Mouse (Mus musculus) myocyte (in vitro differentiated cells): ENCODE measurements around the gene Srek1ip1. TPM values are rescaled to one million over a fixed set of nuclear protein-coding genes. Genes with fewer than 3 reads are reported as not detected.

Experiments used
- H3K27me3 ChIP-seq: one replicate; pipeline ENCODE4 v1.6.1; 2011; ENCODE audit not compliant: control insufficient read depth, insufficient read depth, insufficient read length
- H3K36me3 ChIP-seq: one replicate; pipeline ENCODE4 v1.6.1; 2011; ENCODE audit not compliant: control insufficient read depth, insufficient read depth
- H3K4me2 ChIP-seq: one replicate; pipeline ENCODE4 v1.6.1; 2011; ENCODE audit warnings: low read depth, control low read depth
- H3K4me3 ChIP-seq: one replicate; pipeline ENCODE4 v1.5.1; 2011; ENCODE audit warnings: mild to moderate bottlenecking, control low read depth, moderate library complexity
- H3K79me2 ChIP-seq: one replicate; pipeline ENCODE4 v1.6.1; 2011; ENCODE audit not compliant: control insufficient read depth, insufficient read depth
- H3ac ChIP-seq: one replicate; pipeline ENCODE4 v1.6.1; 2011; ENCODE audit not compliant: control insufficient read depth, insufficient read length
- CEBPB ChIP-seq: IDR thresholded peaks from 2 replicates; pipeline ENCODE4 v1.6.1; 2011; ENCODE audit warnings: mild to moderate bottlenecking, moderate library complexity; ENCODE audit not compliant: poor library complexity, insufficient read depth, severe bottlenecking
- E2F4 ChIP-seq: IDR thresholded peaks from one replicate; pipeline ENCODE4 v1.6.1; 2011; ENCODE audit warnings: mild to moderate bottlenecking, control low read depth, moderate library complexity; ENCODE audit not compliant: insufficient read depth
- MAX ChIP-seq: IDR thresholded peaks from one replicate; pipeline ENCODE4 v1.6.1; 2011; ENCODE audit warnings: low read depth, mild to moderate bottlenecking, control low read depth
- MYOD1 ChIP-seq, 3 experiments: IDR thresholded peaks; one replicate each; pipeline ENCODE4 v1.6.1; 2011; ENCODE audit warnings: control low read depth in 2 of 3, low read depth in 2 of 3, mild to moderate bottlenecking in 2 of 3, moderate library complexity in 1 of 3; ENCODE audit not compliant: insufficient read length in 2 of 3, control insufficient read depth in 1 of 3
- MYOG ChIP-seq, 3 experiments: IDR thresholded peaks; one replicate each; pipeline ENCODE4 v1.6.1; 2011; ENCODE audit warnings: control low read depth in 2 of 3, low read depth in 2 of 3, mild to moderate bottlenecking in 2 of 3; ENCODE audit not compliant: insufficient read length in 2 of 3, control insufficient read depth in 1 of 3, insufficient read depth in 1 of 3
- POLR2A ChIP-seq: IDR thresholded peaks from one replicate; pipeline ENCODE4 v1.6.1; 2011; ENCODE audit warnings: low read depth, mild to moderate bottlenecking, control low read depth, moderate library complexity; ENCODE audit not compliant: insufficient read length
- POLR2AphosphoS2 ChIP-seq: IDR thresholded peaks from one replicate; pipeline ENCODE4 v1.6.1; 2011; ENCODE audit warnings: low read depth, control low read depth; ENCODE audit not compliant: insufficient read length
- REST ChIP-seq: IDR thresholded peaks from one replicate; pipeline ENCODE4 v1.6.1; 2011; ENCODE audit warnings: mild to moderate bottlenecking, control low read depth, moderate library complexity; ENCODE audit not compliant: insufficient read depth, insufficient read length
- SRF ChIP-seq: IDR thresholded peaks from one replicate; pipeline ENCODE4 v1.6.1; 2011; ENCODE audit warnings: low read depth; ENCODE audit not compliant: control insufficient read depth, insufficient read length
- TCF12 ChIP-seq: IDR thresholded peaks from one replicate; pipeline ENCODE4 v1.6.1; 2011; ENCODE audit warnings: mild to moderate bottlenecking, control low read depth; ENCODE audit not compliant: poor library complexity, insufficient read depth, severe bottlenecking
- TCF3 ChIP-seq: IDR thresholded peaks from one replicate; pipeline ENCODE4 v1.6.1; 2011; ENCODE audit warnings: low read depth, control low read depth; ENCODE audit not compliant: insufficient read length
- USF1 ChIP-seq: IDR thresholded peaks from one replicate; pipeline ENCODE4 v1.6.1; 2011; ENCODE audit warnings: low read depth, mild to moderate bottlenecking, control low read depth, moderate library complexity
- polyA plus RNA-seq: library from polyadenylated mRNA; unstranded; fragments of >200 nt; fragmentation: generic; extraction: Trizol; gene quantifications from one replicate; pipeline ENCODE4 v1.2.1, GENCODE M21; 2012; ENCODE audit warnings: missing spikeins

The Srek1ip1 gene
- 7.2 TPM for polyA plus RNA-seq

GRCm38 (mm10) chr13:104792184-104792583 is at the start of gene Srek1ip1:
Srek1ip1 (plus strand) TSS chr13:104792484.
- no peaks in the 10 kb centered on the region for H3K27me3 ChIP-seq
- no peaks in the 10 kb centered on the region for H3K79me2 ChIP-seq
- H3ac ChIP-seq, result no peak within 1 kb of the TSS
- peaks cover 17% of the 10 kb centered on the region for H3K36me3 ChIP-seq
- no peak within 1 kb of the TSS for H3K4me2 ChIP-seq
- no peak for TF ChIP-seq CEBPB
- no peak for TF ChIP-seq USF1
- TF ChIP-seq MAX, result no peak
- TF ChIP-seq MYOD1 (IDR thresholded peaks at IDR 0.05; ENCODE audit: control insufficient read depth in 1 of 3, insufficient read length in 2 of 3, low read depth in 2 of 3), result no peak
- no peak within 1 kb of the TSS for H3K4me3 ChIP-seq

GRCm38 (mm10) chr13:104742866-104743265 is 49.4 kb upstream of the Srek1ip1 start:
- Histone ChIP-seq H3K27me3 (no peaks in the 10 kb centered on the region), H3K4me3 (no peak overlapping the region), H3ac (no peak overlapping the region), H3K36me3 (no peaks in the 10 kb centered on the region), H3K79me2 (no peaks in the 10 kb centered on the region), H3K4me2 (no peak overlapping the region)
- TF ChIP-seq POLR2AphosphoS2, result no peak
- TF ChIP-seq POLR2A, result no peak
- TF ChIP-seq MYOG (IDR thresholded peaks at IDR 0.05; ENCODE audit: control insufficient read depth in 1 of 3, insufficient read depth in 1 of 3, insufficient read length in 2 of 3, low read depth in 2 of 3), result no peak
- no peak for TF ChIP-seq TCF3
- TF ChIP-seq SRF, result no peak

DNA sequence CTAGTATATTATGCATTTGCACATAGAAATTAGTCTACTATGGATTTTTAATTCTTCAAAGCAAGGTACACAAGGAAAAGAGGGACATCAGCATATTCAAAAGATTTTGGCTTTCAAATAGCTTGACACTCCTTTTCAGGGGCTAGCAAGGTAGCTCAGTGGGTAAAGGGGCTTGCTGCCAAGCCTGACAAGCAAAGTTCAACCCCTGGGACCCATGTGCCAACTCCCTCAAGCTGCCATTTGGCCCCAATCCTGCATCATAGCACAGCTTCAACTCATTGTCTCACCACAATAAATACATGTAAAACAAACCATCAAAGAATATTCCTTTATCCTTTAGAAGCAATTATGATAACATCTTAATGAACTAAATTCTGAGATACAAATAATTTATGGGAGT is 45.3 kb upstream of the Srek1ip1 start:
- no peak overlapping the region for H3K4me3 ChIP-seq
- TF ChIP-seq TCF3, result no peak
- TF ChIP-seq REST, result no peak
- no peak for TF ChIP-seq TCF12
- no peaks in the 10 kb centered on the region for H3K36me3 ChIP-seq
- no peak overlapping the region for H3ac ChIP-seq
- no peaks in the 10 kb centered on the region for H3K79me2 ChIP-seq
- H3K4me2 ChIP-seq, result no peak overlapping the region
- no peaks in the 10 kb centered on the region for H3K27me3 ChIP-seq

DNA sequence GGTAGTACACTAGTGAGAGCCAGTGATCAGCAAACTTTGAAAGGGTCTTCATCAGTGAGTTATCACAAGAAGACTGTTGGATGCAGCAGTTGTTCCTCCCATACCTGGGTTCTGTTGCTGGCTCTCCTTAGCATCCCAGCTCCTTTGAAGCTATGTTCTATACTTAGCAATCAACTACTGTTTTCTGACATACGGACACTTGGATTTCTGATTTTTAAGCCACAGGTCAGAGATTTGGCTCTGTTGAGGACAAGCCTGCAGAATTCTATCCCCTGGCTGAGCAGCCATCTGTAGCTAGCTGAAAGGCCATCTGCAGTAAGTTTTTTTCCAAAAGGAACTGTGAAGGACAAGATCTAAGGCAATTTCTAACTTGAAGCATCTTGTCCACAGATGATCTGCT is 32.9 kb upstream of the Srek1ip1 start:
- TF ChIP-seq MYOD1 (IDR thresholded peaks at IDR 0.05; ENCODE audit: control insufficient read depth in 1 of 3, insufficient read length in 2 of 3, low read depth in 2 of 3) (no peak), CEBPB (no peak), REST (no peak), MAX (no peak), E2F4 (no peak)
- no peaks in the 10 kb centered on the region for H3K27me3 ChIP-seq
- H3ac ChIP-seq, result no peak overlapping the region
- H3K79me2 ChIP-seq, result no peaks in the 10 kb centered on the region
- H3K4me2 ChIP-seq, result no peak overlapping the region
- H3K36me3 ChIP-seq, result no peaks in the 10 kb centered on the region
- no peak overlapping the region for H3K4me3 ChIP-seq

- TF ChIP-seq TCF12 (no peak), SRF (no peak), MYOD1 (IDR thresholded peaks at IDR 0.05; ENCODE audit: control insufficient read depth in 1 of 3, insufficient read length in 2 of 3, low read depth in 2 of 3) (no peak), MYOG (IDR thresholded peaks at IDR 0.05; ENCODE audit: control insufficient read depth in 1 of 3, insufficient read depth in 1 of 3, insufficient read length in 2 of 3, low read depth in 2 of 3) (no peak), E2F4 (no peak), CEBPB (no peak), MAX (no peak), POLR2AphosphoS2 (no peak), REST (no peak), POLR2A (no peak), USF1 (no peak)
- H3ac ChIP-seq, result no peak overlapping the region
- H3K79me2 ChIP-seq, result no peaks in the 10 kb centered on the region
- no peak overlapping the region for H3K4me3 ChIP-seq
- no peaks in the 10 kb centered on the region for H3K36me3 ChIP-seq
- no peaks in the 10 kb centered on the region for H3K27me3 ChIP-seq
- no peak overlapping the region for H3K4me2 ChIP-seq
These were observed 29.9 kb upstream of the Srek1ip1 start for GRCm38 (mm10) chr13:104762401-104762800.

GRCm38 (mm10) chr13:104763193-104763592 is 29.1 kb upstream of the Srek1ip1 start:
- Histone ChIP-seq H3K27me3 (no peaks in the 10 kb centered on the region), H3K79me2 (no peaks in the 10 kb centered on the region), H3K4me3 (no peak overlapping the region), H3K36me3 (no peaks in the 10 kb centered on the region), H3ac (no peak overlapping the region), H3K4me2 (no peak overlapping the region)
- TF ChIP-seq TCF12, result no peak
